Mouse (Mus musculus) thymus, postnatal 36 days (tissue): ENCODE results near the gene Laptm4a.

Experiments
- DNase-seq, 2 experiments: peaks; one replicate each; pipeline ENCODE4 v3.0.0; 2022; ENCODE audit warnings: mixed read lengths in 2 of 2

Gene Laptm4a

GRCm38 (mm10) chr12:8961607-8962316 is 40.3 kb downstream of the Laptm4a start:
- DNase-seq: no peak

- DNase-seq: no peak
Observed at GRCm38 (mm10) chr12:8969828-8970227, 48.4 kb downstream of the Laptm4a start.

GRCm38 (mm10) chr12:8973820-8974465 is 52.5 kb downstream of the Laptm4a start, which contains the start of gene Wdr35:
Gene Wdr35, plus strand, starts transcription at chr12:8973892.
- peak; percentile 91 to 93 for DNase-seq

GRCm38 (mm10) chr12:8975076-8975475 is 53.6 kb downstream of the Laptm4a start:
- no peak for DNase-seq
